Mouse (Mus musculus): ENCODE measurements at regions not wholly inside any gene's neighbourhood (a gene's known extent, or its start where the extent isn't known, plus 50 kb on each side); places are given as distances from the start of the nearest gene placed in this dataset.

- TF ChIP-seq CTCF (IDR thresholded peaks at IDR 0.05; ENCODE audit: insufficient read depth, low read length) (no peak), POLR2A (IDR thresholded peaks at IDR 0.05; ENCODE audit: borderline replicate concordance, extremely low read depth, low read depth, low read length) (no peak)
Measured at GRCm38 (mm10) chr5:101539818-101540217, 125.0 kb downstream of the Nkx6-1 start.
